Mouse (Mus musculus): ENCODE measurements at regions not wholly inside any gene's neighbourhood (a gene's known extent, or its start where the extent isn't known, plus 50 kb on each side); places are given as distances from the start of the nearest gene placed in this dataset.
A peak's percentile ranks its signal among the peaks of the same experiment; 100 is the strongest.

DNA sequence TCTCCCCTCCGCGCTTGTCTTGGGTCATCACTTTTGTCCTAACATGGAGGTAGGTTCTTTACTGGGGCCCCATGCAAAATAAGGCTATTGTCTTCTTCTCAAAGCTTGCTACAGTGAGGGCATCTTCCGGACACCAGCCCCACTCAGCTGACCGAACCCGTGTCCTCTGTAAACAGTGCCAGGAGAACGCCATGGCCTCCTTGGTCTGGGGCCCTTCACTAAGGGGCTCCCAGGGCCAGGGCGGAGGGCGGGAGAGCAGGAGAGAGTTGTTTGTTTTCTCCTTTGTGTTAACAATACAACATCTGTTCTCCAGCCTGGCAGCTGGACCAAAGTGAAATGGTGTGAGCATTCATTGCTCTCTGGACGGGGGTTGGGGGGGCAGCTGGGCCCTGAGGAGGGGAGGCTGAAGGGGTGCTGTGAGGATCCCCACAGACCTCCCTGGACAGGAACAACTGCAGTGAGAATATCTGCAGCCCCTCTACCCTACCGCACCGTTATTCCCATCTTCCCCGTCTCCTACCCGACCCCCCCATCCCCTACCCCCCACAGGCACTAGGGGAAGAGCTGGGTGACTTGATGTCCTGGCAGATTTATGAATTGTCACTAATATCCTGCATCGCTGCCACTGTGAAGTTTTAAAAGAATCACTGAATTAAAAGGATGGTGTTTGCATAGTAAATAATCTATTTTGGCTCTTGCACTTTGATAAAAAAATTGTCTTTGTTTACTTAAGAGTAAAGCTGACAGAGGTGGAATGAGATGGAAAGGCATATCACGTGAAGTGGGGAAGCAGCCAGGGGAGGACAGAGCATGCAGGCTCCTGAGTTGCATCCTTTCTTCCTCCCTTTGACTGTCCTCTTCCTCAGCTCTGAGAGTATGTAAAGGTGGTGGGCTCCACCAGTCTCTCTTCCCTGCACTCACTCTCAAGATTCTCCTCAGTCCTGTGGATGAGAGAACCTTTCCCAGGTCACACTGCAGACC is 97.5 kb upstream of the Teddm2 start:
- no peak for DNase-seq (ENCODE audit: low spot score)
- H3K36me3 ChIP-seq, result no peaks in the 10 kb centered on the region
- no peak overlapping the region for H3K4me3 ChIP-seq
- H3K27me3 ChIP-seq (ENCODE audit: low read depth, poor library complexity, severe bottlenecking), result no peaks in the 10 kb centered on the region
- H3K4me1 ChIP-seq, result peaks cover 18% of the 10 kb centered on the region
- H3K27ac ChIP-seq (replicated peaks), result peak overlapping the region; percentile 63
- 61% methylated on average over 15 of the region's 15 CpGs for WGBS
- H3K9me3 ChIP-seq (replicated peaks), result peaks cover 8% of the 10 kb centered on the region; the same call in 1 of the 2 replicates

DNA sequence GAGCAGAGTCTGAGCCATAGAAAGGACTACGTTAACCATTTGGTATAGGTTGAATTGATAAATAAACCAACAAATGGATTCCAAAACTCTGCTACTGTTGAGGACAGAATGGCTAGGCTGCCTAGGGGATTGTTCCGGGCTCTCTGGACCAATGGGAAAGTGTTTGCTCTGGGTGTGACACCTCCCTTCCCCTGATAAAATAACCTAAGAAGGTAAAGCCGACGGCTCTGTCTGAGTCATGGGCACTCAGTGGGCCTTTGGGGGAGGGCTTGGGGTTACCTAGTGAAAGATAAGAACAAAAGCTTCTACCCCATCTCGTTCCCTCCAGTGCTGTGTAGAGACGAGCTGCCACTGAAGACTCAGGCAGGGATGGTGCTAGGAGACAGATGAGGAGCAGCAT is 99.7 kb upstream of the Teddm2 start:
- 79% methylated on average over 6 of the region's 6 CpGs for WGBS

DNA sequence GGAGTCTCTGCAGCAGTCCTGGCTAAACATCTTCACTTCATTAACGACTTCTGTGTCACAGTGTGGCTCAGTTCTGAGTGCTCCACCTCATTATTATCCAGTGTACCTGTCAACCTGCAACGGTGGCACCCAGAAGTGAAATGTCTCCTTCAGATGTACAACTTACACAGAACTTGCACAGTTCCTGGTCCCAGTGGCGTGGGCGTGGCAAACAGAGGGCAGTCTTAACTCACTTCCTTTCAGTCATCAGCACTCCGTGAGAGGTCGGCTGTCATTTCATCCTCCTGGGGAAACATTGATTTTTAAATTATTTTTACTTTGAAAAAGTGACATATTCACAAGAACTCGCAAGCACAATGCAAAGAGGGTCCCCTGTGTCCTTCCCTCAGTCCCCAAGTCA is 103.6 kb upstream of the Teddm2 start:
- no peaks in the 10 kb centered on the region for H3K9me3 ChIP-seq (replicated peaks)
- 87% methylated on average over 7 of the region's 7 CpGs for WGBS
- H3K36me3 ChIP-seq, result no peaks in the 10 kb centered on the region
- H3K27me3 ChIP-seq (ENCODE audit: low read depth, poor library complexity, severe bottlenecking), result no peaks in the 10 kb centered on the region
- H3K4me1 ChIP-seq, result no peaks in the 10 kb centered on the region
- no peak overlapping the region for H3K4me3 ChIP-seq
- no peak for DNase-seq (ENCODE audit: low spot score)
- no peak overlapping the region for H3K27ac ChIP-seq (replicated peaks)

More for the DNA sequence above, 99.7 kb upstream of the Teddm2 start:
- Histone ChIP-seq H3K4me1 (peaks cover 18% of the 10 kb centered on the region), H3K27me3 (ENCODE audit: low read depth, poor library complexity, severe bottlenecking) (no peaks in the 10 kb centered on the region), H3K9me3 (replicated peaks) (no peaks in the 10 kb centered on the region), H3K27ac (replicated peaks) (no peak overlapping the region), H3K4me3 (no peak overlapping the region), H3K36me3 (no peaks in the 10 kb centered on the region)
- DNase-seq (ENCODE audit: low spot score), result no peak

DNA sequence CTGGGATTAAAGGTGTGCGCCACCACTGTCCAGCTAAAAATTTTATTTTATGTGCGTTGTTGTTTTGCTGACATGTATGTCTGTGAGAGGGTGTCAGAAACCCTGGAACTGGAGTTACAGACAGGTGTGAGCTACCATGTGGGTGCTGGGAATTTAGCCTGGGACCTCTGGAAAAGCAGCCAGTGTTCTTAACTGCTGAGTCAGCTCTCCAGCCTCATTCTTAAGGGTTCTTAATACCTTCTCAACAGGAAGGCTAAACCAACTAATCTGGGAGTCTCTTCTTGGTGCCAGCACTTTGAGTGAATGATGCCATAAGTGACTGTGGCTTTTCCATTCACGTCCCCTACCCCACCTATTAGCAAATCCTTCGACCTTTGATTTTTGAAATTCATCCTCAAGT is 104.6 kb upstream of the Teddm2 start:
- Histone ChIP-seq H3K9me3 (replicated peaks) (no peaks in the 10 kb centered on the region), H3K36me3 (no peaks in the 10 kb centered on the region), H3K4me1 (no peaks in the 10 kb centered on the region), H3K4me3 (no peak overlapping the region), H3K27me3 (ENCODE audit: low read depth, poor library complexity, severe bottlenecking) (no peaks in the 10 kb centered on the region), H3K27ac (replicated peaks) (no peak overlapping the region)
- WGBS, result 95% methylated on average over 4 of the region's 4 CpGs
- no peak for DNase-seq (ENCODE audit: low spot score)

DNA sequence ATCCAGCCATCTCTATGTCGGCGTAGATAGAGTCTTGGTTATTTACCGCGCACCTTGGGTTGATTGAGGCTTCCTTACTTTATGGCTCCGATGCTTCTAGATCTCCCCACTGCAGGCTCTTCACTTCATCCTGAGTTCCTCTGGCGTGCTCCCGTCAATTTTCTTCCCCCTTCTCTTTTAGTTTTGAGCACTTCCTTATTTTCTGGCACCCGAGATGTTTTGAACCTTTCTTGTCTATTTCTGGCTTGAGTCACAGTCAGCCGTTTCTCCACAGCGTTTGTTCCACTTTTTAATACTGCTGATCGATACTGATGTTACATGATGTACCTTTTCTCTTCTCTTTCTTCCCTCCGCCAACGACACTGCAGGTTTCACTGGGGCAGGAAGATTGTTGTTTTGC is 106.0 kb upstream of the Teddm2 start:
- no peaks in the 10 kb centered on the region for H3K9me3 ChIP-seq (replicated peaks)
- DNase-seq (ENCODE audit: low spot score), result no peak
- H3K4me1 ChIP-seq, result no peaks in the 10 kb centered on the region
- no peak overlapping the region for H3K27ac ChIP-seq (replicated peaks)
- no peaks in the 10 kb centered on the region for H3K27me3 ChIP-seq (ENCODE audit: low read depth, poor library complexity, severe bottlenecking)
- H3K36me3 ChIP-seq, result no peaks in the 10 kb centered on the region
- no peak overlapping the region for H3K4me3 ChIP-seq
- 92% methylated on average over 13 of the region's 13 CpGs for WGBS

DNA sequence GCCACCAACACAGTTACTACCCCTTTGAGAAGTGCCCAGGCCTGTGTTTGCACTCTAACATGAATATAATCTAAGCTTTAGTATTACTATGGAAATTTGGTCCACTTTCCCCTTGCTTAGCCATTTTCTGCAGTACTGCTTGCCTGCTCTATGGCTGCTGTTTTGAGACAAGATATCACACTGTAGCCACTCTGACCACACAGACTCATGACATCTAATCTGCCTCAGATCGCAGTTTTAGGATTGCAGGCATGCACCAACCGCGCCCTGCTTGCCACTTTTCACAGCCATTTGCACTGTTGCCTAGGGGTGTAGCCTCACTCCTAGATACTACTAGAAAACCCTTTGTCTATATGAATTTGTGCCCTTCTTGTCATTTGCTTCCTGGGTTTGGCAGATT is 107.4 kb upstream of the Teddm2 start:
- H3K9me3 ChIP-seq (replicated peaks), result no peaks in the 10 kb centered on the region
- H3K4me1 ChIP-seq, result no peaks in the 10 kb centered on the region
- 87% methylated on average over 3 of the region's 3 CpGs for WGBS
- H3K36me3 ChIP-seq, result no peaks in the 10 kb centered on the region
- DNase-seq (ENCODE audit: low spot score), result no peak
- no peaks in the 10 kb centered on the region for H3K27me3 ChIP-seq (ENCODE audit: low read depth, poor library complexity, severe bottlenecking)
- H3K27ac ChIP-seq (replicated peaks), result no peak overlapping the region
- H3K4me3 ChIP-seq, result no peak overlapping the region

DNA sequence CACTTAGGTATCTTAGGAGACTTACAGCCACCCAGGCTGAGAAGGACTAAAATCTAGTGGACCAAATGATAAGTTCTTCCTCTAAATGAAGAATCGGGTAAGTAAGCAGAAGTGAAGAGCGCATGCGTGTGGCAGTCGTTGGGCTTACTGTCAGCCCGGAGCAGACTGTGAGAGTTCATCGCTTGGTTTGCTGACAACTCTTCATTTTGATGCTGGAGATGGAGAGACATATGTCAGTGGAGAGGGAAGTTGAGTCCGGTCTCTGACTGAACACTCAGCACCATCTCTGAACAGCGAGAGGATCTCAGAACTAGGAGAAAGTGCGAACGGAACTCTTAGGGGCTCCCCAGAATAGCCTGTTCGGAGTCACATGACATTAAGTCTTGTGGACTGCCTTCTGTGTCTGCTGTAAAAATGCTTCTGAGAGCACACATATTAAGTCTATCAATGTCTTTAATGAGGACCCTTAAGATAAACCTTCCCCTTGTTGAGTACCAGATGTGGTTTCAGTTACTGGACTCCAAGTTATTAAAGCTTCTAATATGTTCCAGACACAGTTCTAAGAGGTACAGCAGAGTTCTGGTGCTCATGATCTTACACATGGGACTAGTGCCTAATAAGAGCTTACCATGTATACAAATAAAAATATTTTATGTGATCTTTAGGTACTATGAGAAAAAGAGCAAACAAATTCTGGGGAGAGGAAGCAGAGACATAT is 108.7 kb upstream of the Teddm2 start:
- H3K27ac ChIP-seq (replicated peaks), result no peak overlapping the region
- no peaks in the 10 kb centered on the region for H3K27me3 ChIP-seq (ENCODE audit: low read depth, poor library complexity, severe bottlenecking)
- DNase-seq (ENCODE audit: low spot score), result no peak
- no peaks in the 10 kb centered on the region for H3K36me3 ChIP-seq
- no peaks in the 10 kb centered on the region for H3K9me3 ChIP-seq (replicated peaks)
- 95% methylated on average over 11 of the region's 11 CpGs for WGBS
- no peaks in the 10 kb centered on the region for H3K4me1 ChIP-seq
- no peak overlapping the region for H3K4me3 ChIP-seq

DNA sequence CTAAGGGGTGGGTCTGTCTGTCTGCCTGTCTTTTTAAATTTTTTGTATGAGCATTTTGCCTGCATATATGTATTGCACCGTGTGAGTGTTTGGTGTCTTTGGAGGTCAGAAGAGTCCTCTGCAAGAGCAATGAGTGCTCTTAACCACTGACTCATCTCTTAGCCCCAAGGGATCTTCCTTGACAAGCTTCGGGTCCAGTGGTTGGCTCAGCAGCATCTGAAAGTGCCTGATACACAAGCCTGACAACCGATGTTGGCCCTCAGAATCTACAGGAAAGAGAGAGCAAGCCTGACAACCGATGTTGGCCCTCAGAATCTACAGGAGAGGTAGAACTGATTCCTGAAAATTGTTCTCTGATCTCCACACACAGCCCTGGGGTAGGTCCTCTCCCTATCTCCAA is 110.7 kb upstream of the Teddm2 start:
- H3K4me3 ChIP-seq, result no peak overlapping the region
- DNase-seq (ENCODE audit: low spot score), result no peak
- H3K9me3 ChIP-seq (replicated peaks), result no peaks in the 10 kb centered on the region
- H3K36me3 ChIP-seq, result no peaks in the 10 kb centered on the region
- H3K4me1 ChIP-seq, result no peaks in the 10 kb centered on the region
- H3K27ac ChIP-seq (replicated peaks), result no peak overlapping the region
- no peaks in the 10 kb centered on the region for H3K27me3 ChIP-seq (ENCODE audit: low read depth, poor library complexity, severe bottlenecking)
- WGBS, result 85% methylated on average over 4 of the region's 4 CpGs

DNA sequence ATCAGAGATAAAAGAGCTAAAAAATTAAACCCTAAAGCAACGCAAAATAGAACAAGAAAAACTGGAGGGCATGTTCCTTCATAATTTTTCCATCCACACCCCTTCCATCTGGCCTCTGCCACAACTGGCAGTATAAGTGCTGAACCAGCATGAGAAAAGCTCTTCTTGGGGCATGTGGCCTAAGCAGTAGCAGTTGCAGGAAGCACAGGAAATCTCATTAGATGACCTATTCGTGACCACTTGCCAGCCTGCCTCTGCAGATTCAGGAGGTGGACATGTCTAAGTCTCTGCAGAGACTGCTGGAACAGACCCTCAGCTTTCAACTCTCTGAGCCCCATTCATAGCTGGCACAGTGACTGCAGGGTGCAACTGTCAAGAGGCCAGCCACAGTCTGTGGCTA is 116.5 kb upstream of the Teddm2 start:
- WGBS, result 87% methylated on average over 2 of the region's 2 CpGs
- DNase-seq (ENCODE audit: low spot score), result no peak
- no peaks in the 10 kb centered on the region for H3K36me3 ChIP-seq
- H3K4me1 ChIP-seq, result no peaks in the 10 kb centered on the region
- H3K9me3 ChIP-seq (replicated peaks), result no peaks in the 10 kb centered on the region
- H3K27me3 ChIP-seq (ENCODE audit: low read depth, poor library complexity, severe bottlenecking), result no peaks in the 10 kb centered on the region
- no peak overlapping the region for H3K27ac ChIP-seq (replicated peaks)
- no peak overlapping the region for H3K4me3 ChIP-seq

DNA sequence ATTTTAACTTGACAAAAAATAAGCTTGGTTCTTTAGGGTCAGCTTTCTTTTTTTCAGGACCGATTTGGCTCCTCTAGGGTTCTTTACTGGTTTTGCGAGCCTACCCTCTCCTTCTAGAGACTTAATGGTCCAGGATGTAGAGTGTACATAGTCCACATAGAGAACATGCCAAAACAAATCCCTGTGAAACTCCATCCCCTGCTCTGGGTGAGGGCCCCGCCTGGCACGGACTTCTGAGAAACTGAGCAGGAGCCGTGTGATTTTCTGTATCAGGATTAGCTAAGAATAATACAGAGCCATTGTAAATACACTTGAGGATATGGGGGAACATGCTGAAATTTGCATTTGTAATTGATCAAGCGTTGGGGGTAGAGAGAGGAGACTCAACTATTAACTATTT is 118.2 kb upstream of the Teddm2 start:
- 0 out of 2 replicates have a peak, but pooled peaks cover 2% of the 10 kb centered on the region for H3K9me3 ChIP-seq (replicated peaks)
- H3K27me3 ChIP-seq (ENCODE audit: low read depth, poor library complexity, severe bottlenecking), result no peaks in the 10 kb centered on the region
- DNase-seq (ENCODE audit: low spot score), result no peak
- WGBS, result 86% methylated on average over 6 of the region's 6 CpGs
- no peak overlapping the region for H3K4me3 ChIP-seq
- H3K27ac ChIP-seq (replicated peaks), result no peak overlapping the region
- no peaks in the 10 kb centered on the region for H3K4me1 ChIP-seq
- no peaks in the 10 kb centered on the region for H3K36me3 ChIP-seq

DNA sequence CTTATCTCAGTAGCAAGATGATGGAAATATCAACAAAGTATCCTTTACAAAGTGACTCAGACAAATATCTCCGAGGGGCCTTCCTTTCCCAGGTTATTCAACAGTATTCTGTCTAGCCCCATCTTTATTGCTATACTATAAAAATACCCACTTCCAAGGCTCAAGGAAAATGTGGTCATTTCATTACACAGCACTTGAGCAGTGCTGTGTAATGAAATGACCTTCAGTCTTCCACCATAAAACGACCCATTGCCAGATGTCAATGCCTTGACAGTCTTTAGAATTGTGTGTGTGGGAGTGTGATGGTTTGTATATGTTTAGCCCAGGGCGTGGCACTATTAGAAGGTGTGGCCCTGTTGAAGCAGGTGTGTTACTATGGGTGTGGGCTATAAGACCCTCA is 124.3 kb upstream of the Teddm2 start:
- Histone ChIP-seq H3K4me1 (0 out of 2 replicates have a peak, but pooled peaks cover 2% of the 10 kb centered on the region), H3K36me3 (no peaks in the 10 kb centered on the region), H3K4me3 (no peak overlapping the region), H3K27ac (replicated peaks) (no peak overlapping the region), H3K27me3 (ENCODE audit: low read depth, poor library complexity, severe bottlenecking) (no peaks in the 10 kb centered on the region), H3K9me3 (replicated peaks) (0 out of 2 replicates have a peak, but pooled peaks cover 2% of the 10 kb centered on the region)
- WGBS, result 84% methylated on average over 3 of the region's 3 CpGs
- DNase-seq (ENCODE audit: low spot score), result no peak

DNA sequence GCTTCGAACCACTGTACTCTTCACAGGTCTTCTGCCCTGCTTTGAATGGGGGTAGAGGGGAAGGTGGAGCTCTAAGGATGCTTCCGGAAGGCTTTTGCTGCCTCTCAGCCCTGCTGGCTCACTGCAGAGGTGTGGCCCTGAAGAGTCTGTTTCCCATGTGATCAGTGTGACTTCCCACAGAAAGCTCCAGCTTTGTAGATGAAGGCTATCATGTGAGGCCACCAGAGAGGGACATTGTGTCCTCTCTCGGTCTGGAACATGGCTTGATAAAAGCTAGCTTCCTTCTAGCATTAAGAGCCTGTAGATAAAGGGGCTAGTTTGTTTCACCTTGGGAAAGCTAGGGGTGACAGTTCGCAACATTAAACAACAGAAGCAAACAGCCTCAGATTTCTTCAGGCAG is 127.3 kb upstream of the Teddm2 start:
- 92% methylated on average over 4 of the region's 4 CpGs for WGBS
- no peaks in the 10 kb centered on the region for H3K36me3 ChIP-seq
- no peak overlapping the region for H3K27ac ChIP-seq (replicated peaks)
- no peak for DNase-seq (ENCODE audit: low spot score)
- H3K9me3 ChIP-seq (replicated peaks), result 0 out of 2 replicates have a peak, but pooled peaks cover 1% of the 10 kb centered on the region
- no peak overlapping the region for H3K4me3 ChIP-seq
- no peaks in the 10 kb centered on the region for H3K27me3 ChIP-seq (ENCODE audit: low read depth, poor library complexity, severe bottlenecking)
- H3K4me1 ChIP-seq, result 0 out of 2 replicates have a peak, but pooled peaks cover 2% of the 10 kb centered on the region

DNA sequence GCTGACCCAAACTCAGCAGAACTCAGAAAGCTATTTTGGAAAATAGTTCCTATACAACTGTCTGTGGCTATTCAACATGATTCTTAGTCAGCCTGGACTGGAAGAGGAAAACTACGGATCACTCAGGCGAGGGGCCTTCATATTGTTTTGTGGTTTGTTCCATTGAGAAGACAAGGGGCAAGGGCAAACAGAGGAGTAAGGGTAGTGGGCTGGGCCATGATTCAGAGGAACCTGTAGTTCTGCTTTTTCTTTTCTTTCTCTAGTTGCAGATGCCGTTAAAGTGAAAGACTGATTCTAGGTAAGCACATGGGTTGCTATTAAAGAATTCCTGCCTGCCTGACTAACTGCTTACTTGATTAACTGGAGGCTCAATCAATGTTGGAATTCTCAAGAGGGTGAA is 129.8 kb upstream of the Teddm2 start:
- Histone ChIP-seq H3K9me3 (replicated peaks) (no peaks in the 10 kb centered on the region), H3K36me3 (no peaks in the 10 kb centered on the region), H3K27me3 (ENCODE audit: low read depth, poor library complexity, severe bottlenecking) (no peaks in the 10 kb centered on the region), H3K27ac (replicated peaks) (no peak overlapping the region), H3K4me3 (no peak overlapping the region), H3K4me1 (peaks cover 6% of the 10 kb centered on the region)
- no peak for DNase-seq (ENCODE audit: low spot score)
- WGBS, result 86% methylated on average over 3 of the region's 3 CpGs
